Mouse (Mus musculus) midbrain, postnatal 0 days (tissue): ENCODE measurements around the gene E330009J07Rik. TPM values are rescaled to one million over a fixed set of nuclear protein-coding genes. Genes with fewer than 3 reads are reported as not detected.

Experiments used
- ATAC-seq: fragments of 200-750 bp; cut with Nextera tagmentation; 2 replicates; pipeline ENCODE4 v1.8.0; 2017; ENCODE audit warnings: moderate number of reproducible peaks, mild to moderate bottlenecking, moderate TSS enrichment, moderate library complexity; ENCODE audit not compliant: low FRiP score
- DNase-seq: peaks from one replicate; pipeline ENCODE4 v3.0.0-alpha.2; 2015; ENCODE audit warnings: low spot score
- H3K27ac ChIP-seq: fragments of 300-500 bp; sonication (generic); 2 replicates; pipeline ENCODE4 v1.5.1; 2014; ENCODE audit warnings: low read depth, mild to moderate bottlenecking, low read length, mixed read lengths
- H3K27me3 ChIP-seq: fragments of 300-500 bp; sonication (generic); 2 replicates; pipeline ENCODE4 v1.6.1; 2014; ENCODE audit warnings: low read length, control low read depth, mixed read lengths; ENCODE audit not compliant: insufficient read depth
- H3K36me3 ChIP-seq: fragments of 300-500 bp; sonication (generic); 2 replicates; pipeline ENCODE4 v1.6.1; 2014; ENCODE audit warnings: low read length, control low read depth, mixed read lengths; ENCODE audit not compliant: insufficient read depth
- H3K4me1 ChIP-seq: fragments of 300-500 bp; sonication (generic); 2 replicates; pipeline ENCODE4 v1.6.1; 2014; ENCODE audit warnings: mild to moderate bottlenecking, control low read depth, antibody characterized with exemption, low read length, mixed read lengths; ENCODE audit not compliant: insufficient read depth
- H3K4me2 ChIP-seq: fragments of 300-500 bp; sonication (generic); 2 replicates; pipeline ENCODE4 v1.6.1; 2014; ENCODE audit warnings: low read depth, mild to moderate bottlenecking, low read length, mixed read lengths; ENCODE audit not compliant: poor library complexity, severe bottlenecking
- H3K4me3 ChIP-seq: fragments of 300-500 bp; sonication (generic); 2 replicates; pipeline ENCODE4 v1.5.1; 2014; ENCODE audit warnings: low read depth, mild to moderate bottlenecking, low read length, moderate library complexity
- H3K9ac ChIP-seq: fragments of 300-500 bp; sonication (generic); replicated peaks from 2 replicates; pipeline ENCODE4 v1.6.1; 2014; ENCODE audit warnings: mild to moderate bottlenecking, low read length, moderate library complexity, mixed read lengths; ENCODE audit not compliant: poor library complexity, severe bottlenecking
- H3K9me3 ChIP-seq: fragments of 300-500 bp; sonication (generic); 2 replicates; pipeline ENCODE4 v1.6.1; 2016; ENCODE audit warnings: low read length, control low read depth
- CTCF ChIP-seq: IDR thresholded peaks from 2 replicates; pipeline ENCODE4 v1.5.1; 2016; ENCODE audit warnings: antibody characterized with exemption, mild to moderate bottlenecking
- WGBS: fragments of 180-500 bp; shearing (Covaris S2); extraction: QIAGEN DNeasy Blood & Tissue Kit; methylation state at CpG from one replicate; pipeline ENCODE4 v1.1.7; 2014; 5-methylcytosine and 5-hydroxymethylcytosine counted together
- polyA plus RNA-seq: library from polyadenylated mRNA; unstranded; fragments of >200 nt; fragmentation: Nextera tagmentation; extraction: Ambion mirVana; gene quantifications from 2 replicates; pipeline ENCODE4 v1.2.1, GENCODE M21; 2015
- total RNA-seq: library from RNA; depleted of rRNA; stranded (reverse); fragments of >200 nt; gene quantifications from 2 replicates; pipeline ENCODE4 v1.2.3, GENCODE M21; 2014

Gene E330009J07Rik
- total and polyA plus RNA-seq, 2 experiments from 2014 or later = 7.8 to 20.0 TPM

GRCm38 (mm10) chr6:40431812-40432211, 4.1 kb downstream of the E330009J07Rik start:
- Histone ChIP-seq H3K27ac (no peak overlapping the region), H3K4me2 (no peak overlapping the region)
- ATAC-seq = no peak

GRCm38 (mm10) chr6:40431356-40431755, 4.6 kb downstream of the E330009J07Rik start:
- TF ChIP-seq CTCF = no peak
- H3K27ac ChIP-seq = no peak overlapping the region
- no peaks in the 10 kb centered on the region for H3K9me3 ChIP-seq
- no peak for ATAC-seq
- H3K4me1 ChIP-seq = 0 out of 2 replicates have a peak, but pooled peaks cover 2% of the 10 kb centered on the region
- no peak overlapping the region for H3K4me3 ChIP-seq
- H3K36me3 ChIP-seq = no peaks in the 10 kb centered on the region
- no peak overlapping the region for H3K4me2 ChIP-seq
- DNase-seq = peak; percentile 72
- no peaks in the 10 kb centered on the region for H3K27me3 ChIP-seq
- H3K9ac ChIP-seq = no peak overlapping the region
- WGBS = 71% methylated on average over 4 of the region's 4 CpGs

More at GRCm38 (mm10) chr6:40431812-40432211, 4.1 kb downstream of the E330009J07Rik start:
- H3K27me3 ChIP-seq = no peaks in the 10 kb centered on the region
- H3K4me3 ChIP-seq = no peak overlapping the region
- no peak for TF ChIP-seq CTCF
- no peak for DNase-seq
- H3K9me3 ChIP-seq = no peaks in the 10 kb centered on the region
- H3K9ac ChIP-seq = no peak overlapping the region
- H3K4me1 ChIP-seq = 0 out of 2 replicates have a peak, but pooled peaks cover 2% of the 10 kb centered on the region
- H3K36me3 ChIP-seq = no peaks in the 10 kb centered on the region

GRCm38 (mm10) chr6:40430878-40431277, 5.1 kb downstream of the E330009J07Rik start:
- 77% methylated on average over 3 of the region's 3 CpGs for WGBS
- H3K27me3 ChIP-seq = no peaks in the 10 kb centered on the region
- H3K4me3 ChIP-seq = no peak overlapping the region
- no peak for TF ChIP-seq CTCF
- no peaks in the 10 kb centered on the region for H3K9me3 ChIP-seq
- no peak for DNase-seq
- 0 out of 2 replicates have a peak, but pooled peaks cover 2% of the 10 kb centered on the region for H3K4me1 ChIP-seq
- no peak overlapping the region for H3K9ac ChIP-seq
- no peak overlapping the region for H3K27ac ChIP-seq
- H3K36me3 ChIP-seq = no peaks in the 10 kb centered on the region
- no peak for ATAC-seq
- H3K4me2 ChIP-seq = no peak overlapping the region

GRCm38 (mm10) chr6:40430251-40430650, 5.7 kb downstream of the E330009J07Rik start:
- Histone ChIP-seq H3K4me2 (no peak overlapping the region), H3K36me3 (no peaks in the 10 kb centered on the region), H3K9me3 (no peaks in the 10 kb centered on the region), H3K4me1 (0 out of 2 replicates have a peak, but pooled peaks cover 2% of the 10 kb centered on the region), H3K27me3 (no peaks in the 10 kb centered on the region), H3K9ac (no peak overlapping the region), H3K27ac (no peak overlapping the region), H3K4me3 (no peak overlapping the region)
- no peak for TF ChIP-seq CTCF
- DNase-seq = no peak
- ATAC-seq = no peak
- WGBS = 93% methylated on average over 3 of the region's 3 CpGs

- DNase-seq (peak; percentile 36), ATAC-seq (no peak)
Measured at GRCm38 (mm10) chr6:40429521-40429931, 6.4 kb downstream of the E330009J07Rik start.

GRCm38 (mm10) chr6:40428696-40429095, 7.2 kb downstream of the E330009J07Rik start:
- H3K27me3 ChIP-seq = no peaks in the 10 kb centered on the region
- ATAC-seq (no peak), DNase-seq (peak; percentile 50)
- H3K4me2 ChIP-seq = no peak overlapping the region
- H3K27ac ChIP-seq = no peak overlapping the region
- TF ChIP-seq CTCF = no peak
- no peak overlapping the region for H3K4me3 ChIP-seq
- H3K4me1 ChIP-seq = no peaks in the 10 kb centered on the region
- 66% methylated on average over 3 of the region's 3 CpGs for WGBS
- H3K9me3 ChIP-seq = no peaks in the 10 kb centered on the region
- no peaks in the 10 kb centered on the region for H3K36me3 ChIP-seq
- no peak overlapping the region for H3K9ac ChIP-seq

More at GRCm38 (mm10) chr6:40429521-40429931, 6.4 kb downstream of the E330009J07Rik start:
- TF ChIP-seq CTCF = no peak
- Histone ChIP-seq H3K4me1 (0 out of 2 replicates have a peak, but pooled peaks cover 2% of the 10 kb centered on the region), H3K36me3 (no peaks in the 10 kb centered on the region), H3K9me3 (no peaks in the 10 kb centered on the region), H3K4me3 (no peak overlapping the region), H3K9ac (no peak overlapping the region), H3K4me2 (no peak overlapping the region), H3K27me3 (no peaks in the 10 kb centered on the region), H3K27ac (no peak overlapping the region)
- 60% methylated on average over 4 of the region's 4 CpGs for WGBS
